Mouse (Mus musculus): ENCODE results near the gene Mical3. TPM values are rescaled to one million over a fixed set of nuclear protein-coding genes. Genes with fewer than 3 reads are reported as not detected.

The Mical3 gene
- polyA plus RNA-seq, 1 experiment from 2014 or later = 18.7 TPM

DNA sequence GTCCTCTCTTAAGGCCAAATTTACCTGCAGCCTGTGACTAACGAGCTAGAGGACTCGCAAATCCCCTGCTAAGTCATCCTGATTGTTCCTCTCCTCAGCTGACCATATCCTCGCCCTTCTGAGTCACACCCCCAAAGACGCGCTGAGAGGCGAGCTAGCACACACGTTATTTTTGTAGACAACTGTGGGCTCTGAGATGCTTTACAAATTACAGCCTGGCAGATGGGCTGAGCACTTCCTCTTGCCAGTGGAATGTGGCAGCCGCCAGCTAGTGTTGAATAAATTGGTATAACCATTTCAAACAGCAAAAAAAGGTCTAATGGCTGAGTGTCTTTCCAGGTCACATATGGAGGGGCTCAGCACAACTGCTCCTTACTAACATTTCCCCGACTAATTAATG lies 91.5 kb downstream of the Mical3 start:
- H3K4me3 ChIP-seq = no peak overlapping the region
- no peak overlapping the region for H3K4me2 ChIP-seq (replicated peaks)
- WGBS = 90% methylated on average over 9 of the region's 9 CpGs
- no peaks in the 10 kb centered on the region for H3K9me3 ChIP-seq
- no peak overlapping the region for H3K27ac ChIP-seq (replicated peaks)
- no peak for ATAC-seq (ENCODE audit: low FRiP score, low read depth)
- 0 out of 2 replicates have a peak, but pooled peaks cover 5% of the 10 kb centered on the region for H3K4me1 ChIP-seq
- H3K9ac ChIP-seq (replicated peaks) = no peak overlapping the region
- H3K36me3 ChIP-seq = peaks cover 58% of the 10 kb centered on the region; the same call in 1 of the 2 replicates
- no peaks in the 10 kb centered on the region for H3K27me3 ChIP-seq

- Histone ChIP-seq H3K27me3 (no peaks in the 10 kb centered on the region), H3K27ac (replicated peaks) (no peak overlapping the region), H3K4me1 (0 out of 2 replicates have a peak, but pooled peaks cover 5% of the 10 kb centered on the region), H3K9ac (replicated peaks) (no peak overlapping the region), H3K4me3 (no peak overlapping the region), H3K36me3 (peaks cover 78% of the 10 kb centered on the region), H3K9me3 (no peaks in the 10 kb centered on the region), H3K4me2 (replicated peaks) (no peak overlapping the region)
- ATAC-seq (ENCODE audit: low FRiP score, low read depth) = no peak
- WGBS = 77% methylated on average over 4 of the region's 4 CpGs
Measured at GRCm38 (mm10) chr6:121037086-121037485, 93.7 kb downstream of the Mical3 start.

DNA sequence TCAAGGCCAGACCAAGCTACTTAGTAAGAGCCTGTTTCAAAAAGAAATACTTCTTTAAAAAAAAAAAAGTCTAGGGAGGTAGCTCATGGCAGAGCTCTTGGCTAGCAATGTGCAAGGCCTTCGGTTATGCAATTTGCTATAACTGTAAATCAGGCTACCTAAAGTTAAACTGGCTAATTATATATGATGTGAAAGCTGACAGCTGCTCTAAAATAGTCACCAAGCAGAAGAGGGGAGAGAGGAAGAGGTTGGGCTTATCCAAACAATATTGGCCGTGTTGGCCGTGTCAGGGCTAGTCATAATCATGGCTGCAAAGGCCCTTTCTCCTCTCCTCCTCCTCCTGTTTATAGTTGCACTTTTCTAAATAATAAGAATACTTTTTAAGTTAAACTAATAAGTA lies 94.9 kb downstream of the Mical3 start:
- H3K4me3 ChIP-seq = no peak overlapping the region
- H3K4me1 ChIP-seq = 0 out of 2 replicates have a peak, but pooled peaks cover 5% of the 10 kb centered on the region
- 90% methylated on average over 3 of the region's 3 CpGs for WGBS
- H3K9ac ChIP-seq (replicated peaks) = no peak overlapping the region
- H3K27ac ChIP-seq (replicated peaks) = no peak overlapping the region
- H3K9me3 ChIP-seq = no peaks in the 10 kb centered on the region
- ATAC-seq (ENCODE audit: low FRiP score, low read depth) = no peak
- no peaks in the 10 kb centered on the region for H3K27me3 ChIP-seq
- no peak overlapping the region for H3K4me2 ChIP-seq (replicated peaks)
- H3K36me3 ChIP-seq = peaks cover 73% of the 10 kb centered on the region

DNA sequence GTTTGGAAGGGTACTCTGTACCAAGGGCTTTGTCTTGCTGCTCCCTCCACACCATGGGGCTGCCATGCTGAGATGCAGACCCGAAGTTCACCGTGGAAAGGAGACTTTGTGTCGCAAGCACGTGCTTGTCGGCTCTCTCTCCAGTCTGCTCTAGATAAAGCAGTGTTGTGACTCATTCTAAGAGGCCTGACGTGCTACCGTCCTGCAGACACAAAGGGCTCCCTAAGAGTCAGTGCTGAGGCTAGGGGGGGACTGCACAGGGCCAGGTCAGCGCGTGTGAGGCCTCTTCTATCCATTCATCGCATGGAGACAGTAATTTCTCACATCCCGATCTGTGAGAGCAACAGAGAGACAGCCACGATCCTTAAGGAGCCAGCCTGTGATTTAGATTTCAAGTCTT lies 95.5 kb downstream of the Mical3 start:
- Histone ChIP-seq H3K9me3 (no peaks in the 10 kb centered on the region), H3K27me3 (no peaks in the 10 kb centered on the region), H3K4me2 (replicated peaks) (no peak overlapping the region), H3K36me3 (peaks cover 68% of the 10 kb centered on the region), H3K4me3 (no peak overlapping the region), H3K4me1 (0 out of 2 replicates have a peak, but pooled peaks cover 5% of the 10 kb centered on the region), H3K27ac (replicated peaks) (no peak overlapping the region), H3K9ac (replicated peaks) (no peak overlapping the region)
- ATAC-seq (ENCODE audit: low FRiP score, low read depth) = no peak
- WGBS = 68% methylated on average over 12 of the region's 12 CpGs

GRCm38 (mm10) chr6:121033250-121033649 lies 97.5 kb downstream of the Mical3 start:
- Histone ChIP-seq H3K9ac (replicated peaks) (no peak overlapping the region), H3K4me2 (replicated peaks) (no peak overlapping the region), H3K9me3 (no peaks in the 10 kb centered on the region), H3K4me1 (0 out of 2 replicates have a peak, but pooled peaks cover 5% of the 10 kb centered on the region), H3K4me3 (no peak overlapping the region), H3K27ac (replicated peaks) (no peak overlapping the region), H3K27me3 (no peaks in the 10 kb centered on the region), H3K36me3 (peaks cover 69% of the 10 kb centered on the region)
- 91% methylated on average over 3 of the region's 3 CpGs for WGBS
- no peak for ATAC-seq (ENCODE audit: low FRiP score, low read depth)

DNA sequence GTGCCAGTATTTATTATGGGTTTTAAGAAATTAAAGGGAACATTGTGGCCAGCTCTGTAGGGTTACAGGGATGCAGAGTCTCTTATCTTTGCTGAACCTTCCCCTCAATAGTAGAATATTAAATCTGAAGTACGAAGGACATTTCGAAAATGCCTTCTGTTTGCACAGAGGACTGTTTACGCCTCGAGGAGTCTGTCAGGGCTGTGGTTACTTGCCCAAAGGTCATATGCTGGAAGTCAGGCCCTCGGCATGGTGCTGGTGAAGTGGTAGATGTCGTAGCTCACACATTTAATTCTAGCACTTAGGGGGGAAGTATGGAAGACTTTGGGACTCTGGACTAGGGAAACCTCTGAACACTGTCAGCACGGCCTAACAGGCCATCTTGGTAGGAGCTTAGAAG lies 99.4 kb downstream of the Mical3 start:
- H3K9me3 ChIP-seq = no peaks in the 10 kb centered on the region
- no peak overlapping the region for H3K4me3 ChIP-seq
- no peak overlapping the region for H3K4me2 ChIP-seq (replicated peaks)
- H3K36me3 ChIP-seq = peaks cover 51% of the 10 kb centered on the region
- peaks cover 10% of the 10 kb centered on the region; the same call in 1 of the 2 replicates for H3K4me1 ChIP-seq
- no peak overlapping the region for H3K27ac ChIP-seq (replicated peaks)
- 88% methylated on average over 7 of the region's 7 CpGs for WGBS
- no peaks in the 10 kb centered on the region for H3K27me3 ChIP-seq
- no peak overlapping the region for H3K9ac ChIP-seq (replicated peaks)
- ATAC-seq (ENCODE audit: low FRiP score, low read depth) = no peak

DNA sequence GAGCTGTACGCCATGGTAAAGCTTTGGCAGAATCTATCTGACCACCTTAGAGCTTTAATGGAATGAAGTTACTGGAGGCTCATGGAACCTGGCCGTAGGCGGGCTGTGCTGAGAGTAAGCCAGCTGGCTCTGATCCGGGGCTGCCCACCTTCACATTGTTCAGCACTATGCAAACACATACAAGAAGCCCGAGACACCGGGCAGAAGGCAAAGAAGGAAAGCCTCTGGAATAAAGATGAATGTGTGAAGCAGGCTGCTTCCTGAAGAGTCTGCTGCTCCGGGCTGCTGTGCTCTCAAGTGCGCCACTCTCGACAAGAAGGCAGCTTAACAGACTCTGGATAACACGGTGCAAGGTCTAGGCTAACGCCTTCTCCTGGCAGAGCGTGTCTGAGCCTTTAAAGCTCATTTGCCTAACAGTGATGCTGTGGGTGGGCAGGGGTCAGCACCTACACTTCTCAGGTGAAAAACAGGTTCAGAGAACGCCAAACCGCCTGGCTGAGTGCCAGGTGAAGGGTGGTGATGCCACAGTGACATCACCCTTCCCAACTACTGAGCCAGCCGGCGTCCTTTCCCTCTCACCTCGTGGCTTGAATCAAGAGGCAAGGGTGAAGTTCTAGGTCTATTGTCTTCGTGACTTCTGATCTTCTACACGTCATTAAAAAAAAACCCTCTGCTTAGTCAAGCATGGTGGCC lies 100.8 kb downstream of the Mical3 start:
- Histone ChIP-seq H3K9ac (replicated peaks) (no peak overlapping the region), H3K4me2 (replicated peaks) (no peak overlapping the region), H3K27me3 (no peaks in the 10 kb centered on the region), H3K4me1 (peaks cover 11% of the 10 kb centered on the region; the same call in 1 of the 2 replicates), H3K9me3 (no peaks in the 10 kb centered on the region), H3K4me3 (no peak overlapping the region), H3K27ac (replicated peaks) (no peak overlapping the region), H3K36me3 (peaks cover 46% of the 10 kb centered on the region)
- WGBS = 91% methylated on average over 19 of the region's 19 CpGs
- no peak for ATAC-seq (ENCODE audit: low FRiP score, low read depth)

- H3K4me2 ChIP-seq (replicated peaks) = no peak overlapping the region
- no peak overlapping the region for H3K4me3 ChIP-seq
- H3K9me3 ChIP-seq = no peaks in the 10 kb centered on the region
- no peaks in the 10 kb centered on the region for H3K27me3 ChIP-seq
- ATAC-seq (ENCODE audit: low FRiP score, low read depth) = no peak
- H3K9ac ChIP-seq (replicated peaks) = no peak overlapping the region
- H3K4me1 ChIP-seq = peaks cover 10% of the 10 kb centered on the region; the same call in 1 of the 2 replicates
- H3K36me3 ChIP-seq = peaks cover 49% of the 10 kb centered on the region
- H3K27ac ChIP-seq (replicated peaks) = no peak overlapping the region
- WGBS = 96% methylated on average over 8 of the region's 8 CpGs
Measured at GRCm38 (mm10) chr6:121028514-121028913, 102.3 kb downstream of the Mical3 start.

- no peak overlapping the region for H3K27ac ChIP-seq (replicated peaks)
- H3K4me1 ChIP-seq = peaks cover 10% of the 10 kb centered on the region; the same call in 1 of the 2 replicates
- no peak overlapping the region for H3K9ac ChIP-seq (replicated peaks)
- no peak overlapping the region for H3K4me3 ChIP-seq
- ATAC-seq (ENCODE audit: low FRiP score, low read depth) = no peak
- H3K36me3 ChIP-seq = peaks cover 47% of the 10 kb centered on the region
- 58% methylated on average over 5 of the region's 5 CpGs for WGBS
- H3K27me3 ChIP-seq = no peaks in the 10 kb centered on the region
- H3K4me2 ChIP-seq (replicated peaks) = no peak overlapping the region
- no peaks in the 10 kb centered on the region for H3K9me3 ChIP-seq
Measured at GRCm38 (mm10) chr6:121027314-121027713, 103.5 kb downstream of the Mical3 start.

DNA sequence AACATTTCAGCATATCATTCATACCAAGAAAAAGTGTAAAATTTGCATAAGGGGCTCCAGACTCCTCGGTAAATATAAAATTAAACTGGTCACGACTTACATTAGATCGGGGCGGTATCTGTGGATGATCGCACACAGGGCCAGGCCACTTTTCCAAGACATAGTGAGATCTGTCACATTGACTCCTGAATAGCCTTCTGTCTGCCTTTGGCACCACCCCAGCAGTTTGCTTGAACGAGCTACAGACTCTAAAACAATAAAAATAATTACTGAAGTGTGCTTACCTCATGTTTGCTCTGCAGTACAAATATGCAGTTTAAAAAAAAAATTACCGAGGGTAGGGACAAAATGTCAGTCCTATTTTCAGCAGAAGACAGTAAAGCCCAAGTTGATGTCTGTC lies 103.9 kb downstream of the Mical3 start:
- H3K9me3 ChIP-seq = no peaks in the 10 kb centered on the region
- no peak overlapping the region for H3K4me3 ChIP-seq
- peaks cover 10% of the 10 kb centered on the region; the same call in 1 of the 2 replicates for H3K4me1 ChIP-seq
- H3K36me3 ChIP-seq = peaks cover 47% of the 10 kb centered on the region
- no peak for ATAC-seq (ENCODE audit: low FRiP score, low read depth)
- H3K4me2 ChIP-seq (replicated peaks) = no peak overlapping the region
- 80% methylated on average over 7 of the region's 7 CpGs for WGBS
- no peaks in the 10 kb centered on the region for H3K27me3 ChIP-seq
- H3K27ac ChIP-seq (replicated peaks) = no peak overlapping the region
- H3K9ac ChIP-seq (replicated peaks) = no peak overlapping the region

- 40% methylated on average over 10 of the region's 10 CpGs for WGBS
- peaks cover 53% of the 10 kb centered on the region for H3K36me3 ChIP-seq
Measured at GRCm38 (mm10) chr6:121026019-121026584, 104.7 kb downstream of the Mical3 start.

DNA sequence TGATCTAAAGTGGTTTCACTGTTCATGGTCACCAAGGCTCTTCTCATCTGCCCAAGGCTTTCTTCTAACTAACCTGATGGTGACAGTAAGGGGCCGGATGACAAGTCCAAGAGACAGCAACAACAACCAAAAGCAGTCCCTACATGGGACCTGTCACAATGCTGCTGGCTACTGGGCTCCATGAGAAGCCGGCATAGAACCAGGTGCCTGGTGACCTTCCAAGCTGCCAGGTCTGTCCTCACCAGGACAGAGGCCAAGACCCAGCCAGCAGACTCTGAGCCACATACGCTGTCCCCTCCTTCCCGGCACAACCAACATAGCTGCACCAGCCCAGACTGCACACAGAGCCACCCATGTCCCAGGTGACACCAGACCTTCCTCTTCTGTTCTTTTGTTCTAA lies 112.7 kb downstream of the Mical3 start:
- H3K9ac ChIP-seq (replicated peaks) = 0 out of 2 replicates have a peak overlapping the region, but pooled peaks have one; percentile 20
- no peak for ATAC-seq (ENCODE audit: low FRiP score, low read depth)
- no peak overlapping the region for H3K4me3 ChIP-seq
- H3K4me2 ChIP-seq (replicated peaks) = no peak overlapping the region
- WGBS = 95% methylated on average over 4 of the region's 4 CpGs
- no peaks in the 10 kb centered on the region for H3K4me1 ChIP-seq
- no peaks in the 10 kb centered on the region for H3K9me3 ChIP-seq
- H3K36me3 ChIP-seq = peaks cover 47% of the 10 kb centered on the region
- no peaks in the 10 kb centered on the region for H3K27me3 ChIP-seq
- no peak overlapping the region for H3K27ac ChIP-seq (replicated peaks)

More at GRCm38 (mm10) chr6:121026019-121026584, 104.7 kb downstream of the Mical3 start:
- no peaks in the 10 kb centered on the region for H3K27me3 ChIP-seq
- no peak overlapping the region for H3K9ac ChIP-seq (replicated peaks)
- H3K27ac ChIP-seq (replicated peaks) = no peak overlapping the region
- no peaks in the 10 kb centered on the region for H3K9me3 ChIP-seq
- H3K4me1 ChIP-seq = peaks cover 10% of the 10 kb centered on the region; the same call in 1 of the 2 replicates
- no peak overlapping the region for H3K4me3 ChIP-seq
- ATAC-seq (ENCODE audit: low FRiP score, low read depth) = no peak
- no peak overlapping the region for H3K4me2 ChIP-seq (replicated peaks)

All from midbrain, embryonic 12.5 days (tissue).